In the genomic region with DNA sequence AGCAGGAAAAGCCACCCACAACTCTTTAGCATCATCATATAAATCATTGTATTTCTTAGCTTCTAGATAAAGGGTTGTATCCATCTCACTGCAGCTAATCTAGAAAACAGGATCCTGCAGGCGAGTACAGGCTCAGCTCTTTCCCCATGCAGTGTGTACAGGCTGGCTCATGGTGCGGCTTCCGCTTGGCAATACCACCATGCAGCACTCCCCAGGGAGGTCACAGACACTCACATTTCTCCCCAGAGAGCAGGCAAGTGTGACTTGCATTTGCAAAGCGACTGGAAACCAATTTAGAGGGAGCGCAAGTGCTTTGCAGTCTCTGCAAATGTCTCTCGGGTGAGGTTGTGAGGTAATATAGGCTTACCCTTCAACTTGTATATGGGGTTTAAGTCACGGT, we compare ENCODE assay signal across 22 mouse cellular contexts.
"Had no signal": no experiment of that assay in that cellular context is flagged by ENCODE, and none has a peak within 500 bp of the region (broad histone marks: within the 10 kb centered on the region; RNA-seq: fewer than 3 reads in every experiment).

No protein-coding gene starts in this region.

- H3K4me2 ChIP-seq: limb, embryonic 13.5 days; liver, embryonic 12.5 days; liver, embryonic 15.5 days; midbrain, embryonic 12.5 days; midbrain, embryonic 15.5 days; neural tube, embryonic 12.5 days; neural tube, embryonic 15.5 days; stomach, embryonic 15.5 days had no signal

- H3K4me3 ChIP-seq: layer of hippocampus, adult 2 months; limb, embryonic 10.5 days; limb, embryonic 13.5 days; liver, embryonic 12.5 days; liver, embryonic 15.5 days; midbrain, embryonic 12.5 days; midbrain, embryonic 15.5 days; neural tube, embryonic 12.5 days; neural tube, embryonic 15.5 days; stomach, embryonic 15.5 days had no signal

- H3K36me3 ChIP-seq: limb, embryonic 10.5 days; limb, embryonic 13.5 days; liver, embryonic 12.5 days; liver, embryonic 15.5 days; midbrain, embryonic 12.5 days; midbrain, embryonic 15.5 days; neural tube, embryonic 12.5 days; neural tube, embryonic 15.5 days; stomach, embryonic 15.5 days had no signal

- H3K4me1 ChIP-seq: midbrain, embryonic 12.5 days; midbrain, embryonic 15.5 days; neural tube, embryonic 12.5 days; stomach, embryonic 15.5 days had no signal

- H3K9me3 ChIP-seq: limb, embryonic 10.5 days; limb, embryonic 13.5 days; liver, embryonic 12.5 days; liver, embryonic 15.5 days; midbrain, embryonic 12.5 days; midbrain, embryonic 15.5 days; neural tube, embryonic 12.5 days; neural tube, embryonic 15.5 days; stomach, embryonic 15.5 days had no signal

- H3K9ac ChIP-seq: limb, embryonic 13.5 days; liver, embryonic 12.5 days; liver, embryonic 15.5 days; midbrain, embryonic 12.5 days; midbrain, embryonic 15.5 days; neural tube, embryonic 12.5 days; neural tube, embryonic 15.5 days; stomach, embryonic 15.5 days had no signal

- DNase-seq: kidney, postnatal 25 days; layer of hippocampus, adult 9-11 months; liver; lung, adult 18-20 months; lung, postnatal 14 days; right cerebral cortex, adult 18-20 months; right cerebral cortex, postnatal 14 days; thymus, adult 2 months; thymus, postnatal 14 days; thymus, postnatal 4 days had no signal

- H3K27ac ChIP-seq: kidney, postnatal 0 days; layer of hippocampus, adult 2 months; limb, embryonic 10.5 days; limb, embryonic 13.5 days; liver, embryonic 12.5 days; liver, embryonic 15.5 days; macrophage; midbrain, embryonic 12.5 days; midbrain, embryonic 15.5 days; neural tube, embryonic 12.5 days; neural tube, embryonic 15.5 days; stomach, embryonic 15.5 days had no signal

- ATAC-seq: liver, embryonic 12.5 days; midbrain, embryonic 15.5 days had no signal

- H3K27me3 ChIP-seq: limb, embryonic 13.5 days; liver, embryonic 12.5 days; liver, embryonic 15.5 days; midbrain, embryonic 12.5 days; midbrain, embryonic 15.5 days; neural tube, embryonic 12.5 days; neural tube, embryonic 15.5 days; stomach, embryonic 15.5 days had no signal
